Mouse (Mus musculus) lung, embryonic 14.5 days (tissue): Measurements from ENCODE around the gene Fam124b. TPM values are rescaled to one million over a fixed set of nuclear protein-coding genes. Genes with fewer than 3 reads are reported as not detected.

Experiments used
- ATAC-seq: fragments of 200-750 bp; cut with Nextera tagmentation; 2 replicates; pipeline ENCODE4 v1.8.0; 2017; ENCODE audit warnings: mild to moderate bottlenecking, moderate TSS enrichment, moderate library complexity; ENCODE audit not compliant: insufficient read depth
- DNase-seq: peaks from one replicate; pipeline ENCODE4 v3.0.0-alpha.2; 2015
- H3K27ac ChIP-seq: fragments of 300-500 bp; sonication (generic); 2 replicates; pipeline ENCODE4 v1.5.1; 2014; ENCODE audit warnings: low read depth, mild to moderate bottlenecking, moderate library complexity
- H3K27me3 ChIP-seq: fragments of 300-500 bp; sonication (generic); 2 replicates; pipeline ENCODE4 v1.6.1; 2014; ENCODE audit warnings: low read length, control low read depth; ENCODE audit not compliant: insufficient read depth
- H3K36me3 ChIP-seq: fragments of 300-500 bp; sonication (generic); 2 replicates; pipeline ENCODE4 v1.6.1; 2014; ENCODE audit warnings: control low read depth; ENCODE audit not compliant: insufficient read depth
- H3K4me1 ChIP-seq: fragments of 300-500 bp; sonication (generic); 2 replicates; pipeline ENCODE4 v1.6.1; 2014; ENCODE audit warnings: antibody characterized with exemption, control low read depth; ENCODE audit not compliant: insufficient read depth
- H3K4me2 ChIP-seq: fragments of 300-500 bp; sonication (generic); 2 replicates; pipeline ENCODE4 v1.6.1; 2014; ENCODE audit warnings: mild to moderate bottlenecking
- H3K4me3 ChIP-seq: fragments of 300-500 bp; sonication (generic); 2 replicates; pipeline ENCODE4 v1.5.1; 2014; ENCODE audit warnings: low read depth, low read length
- H3K9ac ChIP-seq: fragments of 300-500 bp; sonication (generic); 2 replicates; pipeline ENCODE4 v1.6.1; 2014
- H3K9me3 ChIP-seq: fragments of 300-500 bp; sonication (generic); 2 replicates; pipeline ENCODE4 v1.6.1; 2016; ENCODE audit warnings: low read depth, low read length, control low read depth
- CTCF ChIP-seq: IDR thresholded peaks from 2 replicates; pipeline ENCODE4 v1.5.1; 2016; ENCODE audit warnings: antibody characterized with exemption, low read depth
- WGBS: fragments of 180-500 bp; shearing (Covaris S2); extraction: QIAGEN DNeasy Blood & Tissue Kit; methylation state at CpG from one replicate; pipeline ENCODE4 v1.1.7; 2014; 5-methylcytosine and 5-hydroxymethylcytosine counted together
- polyA plus RNA-seq: library from polyadenylated mRNA; unstranded; fragments of >200 nt; fragmentation: Nextera tagmentation; extraction: Ambion mirVana; gene quantifications from 2 replicates; pipeline ENCODE4 v1.2.1, GENCODE M21; 2014

Gene Fam124b
- polyA plus RNA-seq, 1 experiment from 2014 or later, result 3.2 TPM

- no peaks in the 10 kb centered on the region for H3K9me3 ChIP-seq
- H3K27me3 ChIP-seq, result no peaks in the 10 kb centered on the region
- H3K4me2 ChIP-seq, result peak overlapping the region; percentile 40
- 64% methylated on average over 9 of the region's 9 CpGs for WGBS
- no peaks in the 10 kb centered on the region for H3K36me3 ChIP-seq
- H3K4me3 ChIP-seq, result peak overlapping the region; percentile 19
- peak; percentile 56 for DNase-seq
- no peak for ATAC-seq
- H3K4me1 ChIP-seq, result no peaks in the 10 kb centered on the region
- TF ChIP-seq CTCF, result no peak
- peak overlapping the region; percentile 50; the same call in 1 of the 2 replicates for H3K27ac ChIP-seq
- H3K9ac ChIP-seq, result no peak overlapping the region; the same call in 1 of the 2 replicates
Observed at GRCm38 (mm10) chr1:80213826-80214225, 4.4 kb downstream of the Fam124b start.

GRCm38 (mm10) chr1:80213146-80213545, 5.1 kb downstream of the Fam124b start:
- DNase-seq (no peak), ATAC-seq (no peak)
- no peaks in the 10 kb centered on the region for H3K4me1 ChIP-seq
- peak overlapping the region; percentile 40 for H3K4me2 ChIP-seq
- peak overlapping the region; percentile 50; the same call in 1 of the 2 replicates for H3K27ac ChIP-seq
- no peaks in the 10 kb centered on the region for H3K9me3 ChIP-seq
- H3K9ac ChIP-seq, result no peak overlapping the region
- TF ChIP-seq CTCF, result no peak
- H3K36me3 ChIP-seq, result no peaks in the 10 kb centered on the region
- 84% methylated on average over 10 of the region's 10 CpGs for WGBS
- H3K4me3 ChIP-seq, result peak overlapping the region; percentile 19
- H3K27me3 ChIP-seq, result no peaks in the 10 kb centered on the region

- Histone ChIP-seq H3K9ac (no peak overlapping the region), H3K4me3 (no peak overlapping the region), H3K36me3 (no peaks in the 10 kb centered on the region), H3K27ac (no peak overlapping the region), H3K4me2 (no peak overlapping the region), H3K4me1 (no peaks in the 10 kb centered on the region), H3K9me3 (no peaks in the 10 kb centered on the region), H3K27me3 (no peaks in the 10 kb centered on the region)
- DNase-seq, result no peak
- TF ChIP-seq CTCF, result no peak
- no peak for ATAC-seq
- WGBS, result 80% methylated on average over 3 of the region's 3 CpGs
Observed at GRCm38 (mm10) chr1:80202314-80202713, 16.0 kb downstream of the Fam124b start.

GRCm38 (mm10) chr1:80192837-80193236, 25.4 kb downstream of the Fam124b start:
- Histone ChIP-seq H3K4me1 (no peaks in the 10 kb centered on the region), H3K36me3 (no peaks in the 10 kb centered on the region), H3K9ac (no peak overlapping the region), H3K9me3 (no peaks in the 10 kb centered on the region), H3K4me3 (no peak overlapping the region), H3K27me3 (no peaks in the 10 kb centered on the region), H3K4me2 (no peak overlapping the region), H3K27ac (no peak overlapping the region)
- WGBS, result 66% methylated on average over 8 of the region's 8 CpGs
- no peak for TF ChIP-seq CTCF
- ATAC-seq (no peak), DNase-seq (no peak)

- Histone ChIP-seq H3K27me3 (no peaks in the 10 kb centered on the region), H3K4me2 (no peak overlapping the region), H3K9ac (no peak overlapping the region), H3K4me3 (no peak overlapping the region), H3K36me3 (no peaks in the 10 kb centered on the region), H3K27ac (no peak overlapping the region), H3K4me1 (no peaks in the 10 kb centered on the region), H3K9me3 (no peaks in the 10 kb centered on the region)
- DNase-seq, result no peak
- WGBS, result 43% methylated on average over 3 of the region's 3 CpGs
- no peak for ATAC-seq
- TF ChIP-seq CTCF, result no peak
Observed at GRCm38 (mm10) chr1:80181414-80181805, 36.9 kb downstream of the Fam124b start.

- H3K36me3 ChIP-seq, result no peaks in the 10 kb centered on the region
- H3K4me3 ChIP-seq, result no peak overlapping the region
- H3K4me1 ChIP-seq, result no peaks in the 10 kb centered on the region
- DNase-seq (peak; percentile 86), ATAC-seq (no peak)
- no peaks in the 10 kb centered on the region for H3K27me3 ChIP-seq
- no peak overlapping the region for H3K4me2 ChIP-seq
- no peaks in the 10 kb centered on the region for H3K9me3 ChIP-seq
- H3K27ac ChIP-seq, result no peak overlapping the region
- H3K9ac ChIP-seq, result no peak overlapping the region
- TF ChIP-seq CTCF, result peak; percentile 83
- 41% methylated on average over 13 of the region's 13 CpGs for WGBS
Observed at GRCm38 (mm10) chr1:80180767-80181413, 37.4 kb downstream of the Fam124b start.

GRCm38 (mm10) chr1:80180128-80180527, 38.1 kb downstream of the Fam124b start:
- Histone ChIP-seq H3K36me3 (no peaks in the 10 kb centered on the region), H3K27me3 (no peaks in the 10 kb centered on the region), H3K27ac (no peak overlapping the region), H3K4me2 (no peak overlapping the region), H3K4me1 (no peaks in the 10 kb centered on the region), H3K9ac (no peak overlapping the region), H3K4me3 (no peak overlapping the region), H3K9me3 (no peaks in the 10 kb centered on the region)
- ATAC-seq (no peak), DNase-seq (peak; percentile 73)
- 60% methylated on average over 7 of the region's 7 CpGs for WGBS
- TF ChIP-seq CTCF, result peak; percentile 60
